Mouse (Mus musculus) cerebellum, adult 11 months (tissue): ENCODE measurements around the gene Spag6l.
"Not testable (repeated sequence)": the region's sequence is repeated elsewhere in the genome, so short reads cannot be mapped to it uniquely, and the experiment has no call there.

Experiments used
- DNase-seq: peaks from one replicate; pipeline ENCODE4 v3.0.0; 2022

The Spag6l gene

DNA sequence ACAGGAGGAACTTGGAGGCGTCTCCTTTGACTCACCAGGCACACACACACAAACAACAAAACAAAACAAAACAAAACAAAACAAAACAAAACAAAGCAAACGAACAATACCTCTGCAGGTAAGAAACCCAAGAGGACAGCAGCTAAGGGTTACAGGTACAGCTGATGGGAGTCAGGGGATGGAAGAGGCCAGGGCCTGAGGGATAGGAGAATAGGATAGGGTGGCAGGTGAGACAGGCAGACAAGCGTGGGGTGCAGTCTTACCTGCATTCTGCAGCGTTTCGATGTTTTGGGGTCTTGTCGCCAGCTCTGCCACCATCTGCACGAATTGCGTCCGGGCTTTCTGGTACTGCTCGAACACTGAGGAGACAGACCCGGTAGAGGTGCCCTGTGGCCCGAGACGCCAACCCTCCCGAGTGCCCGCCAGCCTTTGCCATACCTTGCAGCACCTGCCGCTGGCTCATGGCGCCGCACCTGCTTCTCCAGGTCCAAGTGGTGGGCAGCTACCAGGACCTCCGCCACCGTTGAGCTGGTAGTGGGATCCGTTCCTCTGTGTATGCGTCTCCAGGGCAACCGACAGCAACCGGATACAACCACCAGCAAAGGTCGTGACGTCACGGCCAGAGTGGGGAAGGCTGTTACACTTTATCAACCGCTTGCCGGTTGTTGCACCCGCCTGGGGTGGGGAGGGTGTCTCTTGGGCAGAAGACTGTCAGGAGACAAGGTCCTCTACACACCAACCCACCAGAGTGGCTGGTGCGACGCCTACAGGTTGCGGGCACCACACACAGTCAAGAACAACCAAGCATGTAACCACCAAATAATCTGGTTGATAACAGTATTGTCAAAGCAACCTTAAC, at the start of gene Spag6l:
TSS of gene Spag6l (minus strand) at position 700 of the 859 bp plus-strand sequence.
- no peak for DNase-seq

DNA sequence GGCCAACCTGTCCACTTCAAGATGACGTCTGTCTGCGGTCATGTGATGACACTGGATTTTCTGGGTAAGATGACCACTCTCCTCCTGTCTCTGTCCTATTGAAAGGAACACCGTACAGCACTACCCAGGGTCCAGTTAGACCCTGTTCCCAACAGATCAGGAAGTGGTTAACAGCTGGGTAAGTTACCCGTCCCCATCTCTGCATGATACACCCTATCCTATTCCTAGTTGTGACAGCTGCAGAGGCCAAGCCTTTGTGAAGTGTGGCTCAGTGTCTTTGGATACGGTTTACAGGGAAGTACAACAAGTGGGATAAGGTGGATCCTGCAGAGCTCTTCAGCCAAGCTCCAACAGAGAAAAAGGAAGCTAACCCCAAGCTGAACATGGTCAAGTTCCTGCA, 49.8 kb upstream of the Spag6l start:
- DNase-seq: no peak

DNA sequence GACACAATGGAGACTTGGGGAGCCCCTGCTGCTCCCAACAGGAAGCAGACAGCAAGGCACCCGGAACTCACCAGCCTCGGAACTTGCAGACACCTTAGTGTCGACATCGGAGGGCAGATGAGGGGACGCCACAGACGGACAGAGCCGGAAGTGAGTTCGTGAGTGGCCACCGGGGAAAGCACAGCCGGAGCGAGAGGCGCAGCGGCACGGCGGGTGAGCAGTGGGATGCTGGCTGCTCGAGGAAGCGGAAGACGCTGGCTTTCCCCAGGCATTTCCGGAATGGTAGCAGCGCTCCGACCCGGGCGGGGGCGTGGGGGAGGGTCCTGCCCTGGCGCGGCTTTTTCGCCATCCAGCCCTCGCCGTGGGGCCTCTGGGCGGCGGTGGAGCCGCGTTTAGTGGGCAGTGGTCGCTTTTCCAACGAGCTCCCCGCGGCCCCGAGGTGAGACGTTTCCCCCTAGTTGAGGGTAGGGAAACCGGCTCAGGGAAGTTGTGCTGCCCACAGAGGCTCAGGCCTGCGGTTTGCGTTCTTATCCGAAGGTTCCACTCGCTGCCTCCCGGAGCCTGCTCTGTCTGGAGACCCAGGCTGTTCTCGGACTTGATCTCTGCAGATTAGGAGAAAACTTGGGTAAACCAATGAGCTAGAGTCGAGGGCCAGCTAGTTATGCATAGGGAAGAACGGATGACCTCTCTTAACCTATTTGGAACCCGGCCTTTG, 41.5 kb upstream of the Spag6l start, which contains the start of the genes Top3b and Vpreb1:
TSS of gene Top3b (plus strand) at position 120 of the 715 bp plus-strand sequence.
TSS of gene Vpreb1 (minus strand) at position 227 of the 715 bp plus-strand sequence.
- DNase-seq: peak; percentile 85

DNA sequence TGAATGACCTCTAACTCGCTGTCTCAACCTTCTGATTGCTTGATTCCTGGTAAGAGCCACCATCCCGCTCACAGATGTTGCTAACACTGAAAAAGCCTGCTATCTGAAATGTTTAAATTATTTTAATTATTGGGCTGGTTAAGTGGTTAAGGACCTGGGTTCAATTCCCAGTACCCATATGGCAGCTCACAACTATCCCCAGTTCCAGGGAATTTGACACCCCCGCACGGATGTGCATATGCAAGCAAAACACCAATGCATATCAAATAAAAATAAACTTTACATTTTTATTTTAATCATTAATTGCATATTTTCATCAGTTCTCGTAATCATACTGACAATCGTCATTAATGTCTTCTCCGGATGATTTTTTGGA, 41.0 kb upstream of the Spag6l start:
- DNase-seq: no peak

DNA sequence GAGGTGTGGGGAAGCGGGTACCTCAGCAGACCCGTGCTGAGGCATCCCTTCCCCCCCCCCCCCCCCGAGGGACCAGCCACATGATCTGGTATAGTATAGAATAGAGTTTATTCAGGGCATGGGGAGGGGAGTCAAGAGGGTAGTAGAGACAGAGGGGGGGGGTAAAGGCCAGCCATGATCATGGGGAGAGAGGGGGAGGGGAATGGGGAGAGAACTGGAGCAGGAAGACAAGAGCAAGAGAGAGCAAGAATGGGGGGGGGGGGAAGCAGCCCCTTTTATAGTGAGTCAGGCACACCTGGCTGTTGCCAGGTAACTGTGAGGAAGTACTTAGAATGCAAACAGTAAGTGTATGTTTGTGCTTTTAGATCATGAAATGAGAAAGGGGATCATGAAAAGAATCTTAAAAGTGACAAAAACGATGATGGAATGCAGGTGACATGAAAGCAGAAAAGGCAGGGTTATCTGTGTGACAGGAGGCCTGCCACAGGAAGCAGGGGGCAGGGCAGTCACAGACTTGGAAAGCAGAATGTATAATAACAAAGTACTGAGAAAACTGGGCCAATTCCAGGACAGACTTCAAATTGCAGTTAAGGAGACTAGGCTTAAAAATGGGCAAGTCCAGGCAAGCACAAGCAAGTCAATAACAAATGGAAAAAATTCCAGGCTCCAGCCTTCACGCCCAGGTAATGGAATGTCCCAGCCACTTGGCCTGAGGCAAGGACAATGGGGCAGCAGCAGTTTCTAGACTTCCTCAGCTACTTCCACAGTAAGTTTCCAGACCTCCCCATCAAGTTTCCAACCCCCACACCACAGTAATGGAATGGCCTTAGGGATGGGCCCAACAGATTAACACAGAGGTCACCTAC, 36.7 kb upstream of the Spag6l start:
- DNase-seq: no peak

DNA sequence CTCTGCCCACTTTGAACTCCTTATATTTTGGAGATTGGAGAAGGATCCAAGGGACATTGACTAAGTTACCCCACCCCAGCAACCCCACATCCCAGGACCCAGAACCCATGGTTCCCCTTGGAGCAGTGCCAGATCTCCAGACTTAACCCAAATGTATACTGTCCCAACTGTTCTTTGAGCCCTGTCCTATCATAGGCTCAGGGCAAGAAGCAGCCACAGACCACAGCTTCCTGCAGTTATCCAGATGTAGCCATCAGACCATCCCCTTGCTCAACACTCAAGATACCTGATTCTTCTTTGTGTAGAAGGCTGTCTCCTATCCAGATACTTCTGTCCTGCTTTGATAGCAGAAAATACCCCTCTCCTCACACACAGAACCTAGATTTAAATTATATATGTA, 36.0 kb upstream of the Spag6l start:
- no peak for DNase-seq

DNA sequence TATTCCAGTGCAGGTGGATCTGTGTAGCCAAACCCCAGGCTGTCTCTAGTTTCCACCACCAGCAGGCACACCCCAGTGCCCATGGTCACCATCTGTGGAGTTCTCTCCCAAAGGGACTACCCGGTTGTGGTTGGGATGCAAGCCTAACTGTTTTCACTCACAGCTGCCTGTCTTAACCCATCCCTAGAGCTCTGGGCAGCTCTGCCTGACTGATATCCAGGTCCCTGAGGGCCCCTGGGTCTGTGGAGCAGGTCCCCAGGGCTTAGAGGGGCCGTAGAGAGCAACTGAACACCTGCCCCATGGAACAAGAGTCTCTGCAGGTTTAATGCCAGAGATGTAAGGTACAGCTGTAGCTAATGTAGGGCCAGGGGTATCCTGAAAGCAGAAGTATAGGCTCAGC, 34.7 kb upstream of the Spag6l start, which contains the start of gene Igll1:
TSS of gene Igll1 (minus strand) at position 8 of the 400 bp plus-strand sequence.
- no peak for DNase-seq

DNA sequence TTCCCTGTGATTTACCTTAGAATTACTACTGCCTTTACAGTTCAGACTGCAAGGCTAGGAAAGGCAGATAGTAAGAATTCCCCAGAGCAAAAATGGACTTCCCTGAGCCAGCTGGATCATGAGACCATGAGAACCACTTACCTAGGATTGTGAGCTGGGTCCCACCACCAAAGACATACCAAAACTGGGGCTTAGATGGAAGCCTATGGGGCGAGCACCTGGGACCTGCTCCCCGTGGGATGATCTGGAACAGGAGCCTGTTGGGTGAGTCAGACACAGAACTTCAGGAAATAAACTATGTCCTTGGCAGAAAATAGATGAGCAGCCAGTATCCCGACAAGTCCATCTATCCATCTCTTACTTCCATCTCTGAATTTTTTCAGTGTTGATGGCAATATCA, 33.0 kb upstream of the Spag6l start:
- DNase-seq: no peak

DNA sequence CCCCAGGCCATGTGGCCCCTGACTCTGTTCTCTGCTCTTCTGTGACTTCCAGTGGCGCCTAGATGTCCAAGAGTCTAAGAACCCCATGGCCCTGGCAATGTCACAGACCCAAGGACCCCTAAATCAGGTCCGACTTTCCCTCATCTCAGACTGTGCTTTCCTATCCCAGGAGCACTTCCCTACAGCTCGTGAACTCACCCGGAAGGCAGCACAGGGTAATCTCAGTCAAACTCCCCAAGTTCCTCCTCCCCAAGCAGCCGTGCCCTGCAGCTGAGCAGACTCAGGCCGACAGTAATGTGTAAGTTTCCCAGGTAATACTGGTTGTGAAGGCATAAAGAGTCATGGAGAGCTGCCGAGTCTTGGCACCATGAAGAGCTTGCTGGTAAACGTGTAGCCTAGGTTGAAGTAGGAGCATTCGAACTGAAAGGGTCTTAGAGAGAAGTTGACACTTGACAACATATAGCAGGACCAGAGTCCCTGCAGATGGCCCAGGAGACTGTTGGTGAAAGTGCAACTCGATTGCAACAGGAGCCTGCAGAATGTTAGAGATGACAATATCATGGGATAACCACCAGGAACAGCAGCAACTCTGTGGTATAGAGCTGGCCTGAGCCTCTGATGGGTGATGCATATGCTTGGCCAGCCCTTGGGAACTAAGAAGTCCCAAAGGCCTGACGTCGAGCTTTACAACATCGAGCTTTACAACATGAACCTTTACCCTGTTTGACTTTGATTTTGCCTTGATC, 27.6 kb upstream of the Spag6l start:
- DNase-seq: no peak

DNA sequence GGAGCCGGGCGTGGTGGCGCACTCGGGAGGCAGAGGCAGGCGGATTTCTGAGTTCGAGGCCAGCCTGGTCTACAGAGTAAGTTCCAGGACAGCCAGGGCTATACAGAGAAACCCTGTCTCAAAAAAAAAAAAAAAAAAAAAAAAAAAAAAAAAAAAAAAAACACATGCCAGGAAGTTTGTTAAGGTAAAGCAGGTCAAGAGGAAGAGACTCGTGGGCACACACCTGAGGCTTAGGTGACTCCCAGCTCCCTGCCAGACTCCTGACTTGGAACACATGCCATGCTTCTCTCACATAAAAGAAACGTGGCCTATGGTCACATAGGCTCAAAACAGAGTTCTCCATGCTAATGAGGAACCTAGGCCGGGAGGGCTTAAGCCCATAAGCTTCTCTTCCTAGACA, 26.8 kb upstream of the Spag6l start:
- DNase-seq: not testable (repeated sequence)

DNA sequence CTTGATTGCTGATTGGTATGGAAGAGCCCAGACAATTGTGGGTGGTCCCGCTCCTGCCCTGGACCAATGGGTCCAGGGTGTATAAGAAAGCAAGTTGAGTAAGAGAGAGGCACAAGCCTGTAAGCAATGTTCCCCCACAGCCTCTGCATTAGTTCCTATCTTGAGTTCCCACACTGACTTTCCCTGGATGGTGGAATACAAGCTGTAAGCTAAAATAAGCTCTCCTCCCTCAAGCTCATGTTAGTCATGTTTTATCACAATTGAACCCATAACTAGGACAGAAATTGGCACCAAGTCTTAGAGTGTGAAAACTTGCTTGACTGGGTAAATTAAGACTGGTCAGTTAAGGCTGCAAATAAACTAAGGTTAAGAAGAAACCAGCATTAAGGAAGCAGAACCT, 26.3 kb upstream of the Spag6l start:
- no peak for DNase-seq

DNA sequence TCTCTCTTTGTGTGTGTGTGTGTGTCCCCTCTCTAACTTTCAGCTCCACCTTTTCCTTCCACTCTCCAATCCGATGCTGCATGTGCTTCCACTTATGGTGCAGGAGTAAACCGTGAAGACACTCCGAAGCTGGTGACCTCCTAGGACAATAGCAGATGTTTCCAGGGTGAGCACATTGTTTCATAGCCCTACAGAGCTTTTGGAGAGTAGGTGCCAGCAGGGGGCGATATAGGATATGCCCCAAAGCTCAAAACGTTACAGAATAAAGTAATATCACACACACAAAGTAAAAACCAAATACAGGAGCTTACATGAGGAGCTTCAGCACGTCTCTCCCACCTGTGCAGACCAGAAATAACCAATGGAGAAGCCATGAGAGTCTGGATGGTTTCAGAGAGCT, 25.6 kb upstream of the Spag6l start:
- DNase-seq: no peak

DNA sequence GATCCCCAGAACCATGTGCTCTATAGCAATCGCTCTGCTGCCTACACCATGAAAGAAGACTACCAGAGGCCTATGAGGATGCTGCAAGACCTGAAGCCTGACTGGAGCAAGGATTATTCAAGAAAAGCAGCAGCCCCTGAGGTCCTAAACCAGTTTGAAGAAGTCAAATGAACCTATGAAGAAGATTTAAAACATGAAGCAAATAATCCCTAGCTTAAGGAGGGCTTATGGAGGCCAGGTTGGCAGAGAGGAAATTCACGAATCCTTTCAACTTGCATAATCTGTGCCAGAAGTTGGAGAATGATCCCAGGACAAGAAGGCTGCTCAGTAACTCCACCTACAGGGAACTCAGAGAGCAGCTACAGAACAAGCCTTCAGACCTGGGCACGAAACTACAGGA, 23.2 kb upstream of the Spag6l start:
- DNase-seq: no peak

DNA sequence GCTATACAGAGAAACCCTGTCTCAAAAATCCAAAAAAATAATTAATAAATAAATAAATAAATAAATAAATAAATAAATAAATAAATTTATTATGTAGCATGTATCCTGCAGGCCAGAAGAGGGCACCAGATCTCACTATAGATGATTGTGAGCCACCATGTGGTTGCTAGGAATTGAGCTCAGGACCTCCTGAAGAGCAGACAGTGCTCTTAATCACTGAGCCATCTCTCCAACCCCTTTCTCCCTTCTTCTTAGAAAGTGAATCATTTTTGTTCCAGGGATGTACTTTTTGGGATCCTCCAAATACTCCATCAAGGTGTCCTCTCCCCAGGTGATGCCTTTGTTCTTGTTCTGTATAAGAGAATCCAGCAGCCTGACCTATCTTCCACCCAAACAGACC, 19.9 kb upstream of the Spag6l start:
- no peak for DNase-seq

DNA sequence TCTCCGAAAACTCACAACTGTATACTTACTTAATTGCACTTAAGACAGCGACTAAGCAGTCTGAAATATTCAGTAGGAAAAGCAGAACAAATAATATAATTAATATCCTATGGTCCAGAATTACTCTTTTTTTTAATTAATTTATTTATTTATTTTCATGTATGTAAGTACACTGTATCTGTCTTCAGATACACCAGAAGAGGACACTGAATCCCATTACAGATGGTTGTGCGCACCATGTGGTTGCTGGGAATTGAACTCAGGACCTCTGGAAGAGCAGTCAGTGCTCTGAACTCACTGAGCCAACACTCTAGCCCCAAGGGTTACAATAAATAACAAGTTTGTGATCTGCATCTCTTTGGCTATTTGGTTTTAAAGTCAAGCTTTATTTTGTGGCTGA, 415 bp upstream of the Spag6l start:
- no peak for DNase-seq

DNA sequence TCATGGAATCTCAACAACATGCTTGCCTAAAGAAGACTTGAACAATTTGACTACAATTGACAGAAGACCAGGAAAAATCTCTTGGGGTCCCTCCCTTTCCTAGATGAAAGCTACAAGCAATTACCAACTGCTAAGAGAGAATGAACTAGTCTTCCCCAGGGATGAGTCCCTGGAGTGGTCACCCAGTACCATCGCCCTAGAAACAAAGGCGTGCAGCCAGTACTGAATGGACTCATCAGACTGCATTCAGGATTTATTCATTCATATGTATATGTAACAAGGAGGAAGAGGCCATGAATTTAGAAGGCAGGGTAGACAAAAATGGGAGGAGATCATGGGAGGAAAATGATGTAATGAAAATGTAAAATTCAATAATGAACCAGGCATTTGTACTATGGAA, 3.0 kb downstream of the Spag6l start:
- DNase-seq: no peak

DNA sequence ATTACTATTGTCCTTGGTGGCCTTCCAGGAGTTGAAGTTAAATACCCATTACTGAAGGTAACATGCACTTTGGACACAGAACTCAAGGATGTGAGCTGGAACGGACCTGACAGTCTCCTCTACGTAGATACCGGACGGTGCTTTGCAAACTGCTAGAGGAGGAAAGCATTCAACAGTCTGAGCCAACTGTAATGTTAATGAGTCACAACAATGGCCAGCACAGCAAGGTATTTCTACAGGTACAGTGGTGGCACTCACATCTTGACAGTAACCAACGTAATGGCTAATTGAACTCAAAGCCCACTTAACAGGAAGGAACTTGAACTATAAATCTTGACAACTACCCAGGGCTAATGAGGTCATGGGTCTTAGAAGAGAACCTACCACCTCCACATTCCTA, 3.8 kb downstream of the Spag6l start:
- no peak for DNase-seq

DNA sequence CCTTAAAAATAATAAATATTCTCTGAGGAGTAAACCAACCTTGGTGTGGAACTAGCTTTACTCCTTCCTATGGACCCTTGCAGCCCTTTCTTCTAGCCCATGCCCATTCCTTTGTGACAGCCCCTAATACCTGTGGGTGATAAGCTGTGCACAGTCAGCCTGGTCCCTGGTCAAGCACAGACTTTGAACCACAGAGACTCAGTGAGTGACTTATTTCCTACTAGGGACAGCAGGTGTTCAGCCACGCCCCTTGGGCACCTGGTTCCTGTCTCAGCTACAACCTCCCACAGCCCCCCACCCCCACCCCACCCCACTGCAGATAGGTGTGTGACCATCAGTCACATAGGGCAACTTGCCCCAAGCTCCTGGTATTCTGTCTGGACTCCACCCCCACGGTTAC, 22.9 kb downstream of the Spag6l start:
- no peak for DNase-seq
